Mouse (Mus musculus) kidney, embryonic 14.5 days (tissue): ENCODE measurements around the gene Rxfp3. TPM values are rescaled to one million over a fixed set of nuclear protein-coding genes. Genes with fewer than 3 reads are reported as not detected.

Source experiments
- ATAC-seq: fragments of 200-750 bp; cut with Nextera tagmentation; 2 replicates; pipeline ENCODE4 v1.8.0; 2017; ENCODE audit warnings: moderate number of reproducible peaks, mild to moderate bottlenecking, moderate TSS enrichment, moderate library complexity; ENCODE audit not compliant: low FRiP score, low TSS enrichment
- H3K27ac ChIP-seq: fragments of 300-500 bp; sonication (generic); 2 replicates; pipeline ENCODE4 v1.5.1; 2014; ENCODE audit warnings: low read depth, mild to moderate bottlenecking, low read length, moderate library complexity, mixed read lengths
- H3K27me3 ChIP-seq: fragments of 300-500 bp; sonication (generic); 2 replicates; pipeline ENCODE4 v1.6.1; 2014; ENCODE audit warnings: mild to moderate bottlenecking, low read length; ENCODE audit not compliant: control insufficient read depth, insufficient read depth
- H3K36me3 ChIP-seq: fragments of 300-500 bp; sonication (generic); 2 replicates; pipeline ENCODE4 v1.6.1; 2014; ENCODE audit warnings: low read length, mixed read lengths; ENCODE audit not compliant: control insufficient read depth, insufficient read depth
- H3K4me1 ChIP-seq: fragments of 300-500 bp; sonication (generic); 2 replicates; pipeline ENCODE4 v1.6.1; 2014; ENCODE audit warnings: low read length, mixed read lengths; ENCODE audit not compliant: control insufficient read depth, insufficient read depth
- H3K4me2 ChIP-seq: fragments of 300-500 bp; sonication (generic); replicated peaks from 2 replicates; pipeline ENCODE4 v1.6.1; 2014; ENCODE audit warnings: low read depth, mild to moderate bottlenecking, low read length
- H3K4me3 ChIP-seq: fragments of 300-500 bp; sonication (generic); 2 replicates; pipeline ENCODE4 v1.5.1; 2014; ENCODE audit warnings: mild to moderate bottlenecking, low read length
- H3K9ac ChIP-seq: fragments of 300-500 bp; sonication (generic); 2 replicates; pipeline ENCODE4 v1.6.1; 2014; ENCODE audit warnings: low read depth, mild to moderate bottlenecking, low read length, moderate library complexity
- H3K9me3 ChIP-seq: fragments of 300-500 bp; sonication (generic); 2 replicates; pipeline ENCODE4 v1.6.1; 2016; ENCODE audit warnings: low read length; ENCODE audit not compliant: control insufficient read depth
- WGBS: fragments of 180-500 bp; shearing (Covaris S2); extraction: QIAGEN DNeasy Blood & Tissue Kit; methylation state at CpG from one replicate; pipeline ENCODE4 v1.1.7; 2014; 5-methylcytosine and 5-hydroxymethylcytosine counted together
- polyA plus RNA-seq: library from polyadenylated mRNA; unstranded; fragments of >200 nt; fragmentation: Nextera tagmentation; extraction: Ambion mirVana; gene quantifications from 2 replicates; pipeline ENCODE4 v1.2.1, GENCODE M21; 2014

The Rxfp3 gene
- polyA plus RNA-seq, 1 experiment from 2014 or later, result 0.65 TPM

DNA sequence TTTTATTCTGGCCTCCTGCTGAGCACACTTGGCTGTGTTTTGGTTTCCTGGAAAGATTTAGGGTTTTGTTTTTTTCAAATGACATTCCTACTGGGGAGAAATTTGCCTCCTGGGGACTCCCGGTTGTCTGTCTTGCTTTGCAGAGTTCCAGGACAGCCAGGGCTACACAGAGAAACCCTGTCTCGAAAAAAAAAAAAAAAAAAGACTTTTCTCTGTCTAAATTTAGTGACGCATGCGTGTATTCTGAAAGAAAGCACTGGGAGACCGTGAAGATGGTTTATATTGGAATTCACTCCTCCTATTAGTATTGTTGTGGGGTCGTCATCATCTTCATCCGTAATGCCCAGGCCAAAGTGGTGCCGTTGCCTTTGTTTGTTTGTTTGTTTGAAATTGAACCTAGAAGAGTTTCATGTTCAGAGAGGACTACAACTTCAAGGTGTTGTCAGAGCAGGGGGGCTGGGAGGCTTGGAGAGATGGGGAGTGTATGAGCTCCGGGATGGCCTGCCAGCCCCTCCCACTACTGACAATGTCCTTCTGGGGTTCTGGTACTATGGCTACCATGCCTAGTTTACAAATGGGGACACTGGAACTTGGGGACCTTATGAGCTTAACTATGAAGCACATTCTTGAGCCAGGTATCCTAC, 27.9 kb upstream of the Rxfp3 start:
- Histone ChIP-seq H3K36me3 (no peaks in the 10 kb centered on the region), H3K27ac (peak overlapping the region; percentile 93), H3K4me3 (peak overlapping the region; percentile 45), H3K9me3 (no peaks in the 10 kb centered on the region), H3K27me3 (no peaks in the 10 kb centered on the region), H3K4me2 (peak overlapping the region; percentile 65), H3K4me1 (peaks cover 14% of the 10 kb centered on the region; the same call in 1 of the 2 replicates), H3K9ac (peak overlapping the region; percentile 68; the same call in 1 of the 2 replicates)
- ATAC-seq, result no peak
- WGBS, result 7% methylated on average over 9 of the region's 9 CpGs

DNA sequence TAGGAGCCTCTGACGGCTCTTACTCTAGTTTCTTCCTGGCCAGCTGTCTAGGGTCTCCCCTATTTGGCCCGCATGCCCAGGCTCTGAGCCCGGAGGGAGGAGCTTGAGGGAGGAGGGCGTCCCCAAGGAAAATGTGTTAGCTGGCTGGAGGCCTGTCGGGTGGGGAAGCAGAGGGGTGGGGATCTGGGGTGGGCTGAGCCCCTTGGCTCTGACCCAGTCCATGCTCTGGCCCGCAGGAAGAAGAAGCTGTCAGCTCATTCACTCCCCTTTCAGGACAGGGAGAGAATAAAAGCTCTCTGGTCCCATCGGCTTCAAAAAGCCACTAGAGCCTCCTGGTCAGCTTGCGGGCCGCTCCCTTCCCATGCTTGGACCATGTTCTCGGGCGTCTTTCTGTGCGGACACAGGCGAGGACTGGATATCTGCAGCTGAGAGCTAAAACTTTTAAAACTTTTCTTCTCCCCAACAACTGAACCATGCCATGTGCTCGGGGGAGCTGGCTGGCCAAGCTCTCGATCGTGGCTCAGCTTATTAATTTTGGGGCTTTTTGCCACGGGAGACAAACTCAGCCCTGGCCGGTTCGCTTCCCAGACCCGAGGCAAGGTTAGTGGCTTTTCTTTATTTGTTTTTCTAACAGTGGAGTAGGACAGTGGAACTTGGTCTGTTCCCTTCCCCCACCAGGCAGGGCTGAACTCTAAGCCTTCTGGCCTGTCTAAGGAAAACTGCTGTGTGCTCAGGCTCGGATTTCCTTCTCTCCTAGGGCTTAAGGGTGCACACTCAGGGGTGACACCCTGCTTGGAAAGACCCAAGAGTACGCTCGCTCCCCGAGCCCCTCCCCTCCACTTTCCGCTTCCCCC, 27.0 kb upstream of the Rxfp3 start, which contains the start of gene Adamts12:
Adamts12 (plus strand) TSS at position 233 of the 854 bp plus-strand sequence.
- under 1% methylated on average over 25 of the region's 25 CpGs for WGBS
- Histone ChIP-seq H3K4me1 (peaks cover 14% of the 10 kb centered on the region; the same call in 1 of the 2 replicates), H3K36me3 (no peaks in the 10 kb centered on the region), H3K27ac (peak within 1 kb of the TSS; percentile 93), H3K27me3 (no peaks in the 10 kb centered on the region), H3K4me2 (peak within 1 kb of the TSS; percentile 65), H3K9me3 (no peaks in the 10 kb centered on the region), H3K4me3 (peak within 1 kb of the TSS; percentile 45), H3K9ac (peak within 1 kb of the TSS; percentile 68)
- ATAC-seq, result peak; percentile 92

DNA sequence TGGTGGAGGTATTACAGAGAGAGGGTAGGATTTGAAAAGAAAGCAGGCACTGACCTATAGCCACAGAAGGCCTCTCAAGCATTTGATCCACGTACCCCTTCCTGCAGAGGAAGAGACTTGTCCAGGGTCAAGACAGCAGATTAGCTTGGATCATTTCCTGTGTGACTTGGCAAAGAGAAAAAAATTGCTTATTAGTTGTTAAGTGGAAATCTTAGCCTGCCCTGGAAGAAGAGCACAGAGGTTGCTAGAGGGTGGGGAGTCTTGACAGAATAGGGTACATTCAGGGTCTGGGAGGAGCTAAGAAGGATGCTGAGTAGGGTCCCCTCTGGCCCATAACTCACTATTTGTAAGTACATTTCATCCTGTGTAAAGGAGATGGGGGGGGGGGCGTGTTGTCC, 26.4 kb upstream of the Rxfp3 start:
- 6% methylated on average over 2 of the region's 2 CpGs for WGBS
- H3K9me3 ChIP-seq, result no peaks in the 10 kb centered on the region
- H3K27ac ChIP-seq, result peak overlapping the region; percentile 93
- H3K27me3 ChIP-seq, result no peaks in the 10 kb centered on the region
- H3K4me2 ChIP-seq, result peak overlapping the region; percentile 65
- peak; percentile 5; the same call in 1 of the 2 replicates for ATAC-seq
- no peaks in the 10 kb centered on the region for H3K36me3 ChIP-seq
- peak overlapping the region; percentile 45; the same call in 1 of the 2 replicates for H3K4me3 ChIP-seq
- H3K9ac ChIP-seq, result no peak overlapping the region; the same call in 1 of the 2 replicates
- peaks cover 14% of the 10 kb centered on the region; the same call in 1 of the 2 replicates for H3K4me1 ChIP-seq

DNA sequence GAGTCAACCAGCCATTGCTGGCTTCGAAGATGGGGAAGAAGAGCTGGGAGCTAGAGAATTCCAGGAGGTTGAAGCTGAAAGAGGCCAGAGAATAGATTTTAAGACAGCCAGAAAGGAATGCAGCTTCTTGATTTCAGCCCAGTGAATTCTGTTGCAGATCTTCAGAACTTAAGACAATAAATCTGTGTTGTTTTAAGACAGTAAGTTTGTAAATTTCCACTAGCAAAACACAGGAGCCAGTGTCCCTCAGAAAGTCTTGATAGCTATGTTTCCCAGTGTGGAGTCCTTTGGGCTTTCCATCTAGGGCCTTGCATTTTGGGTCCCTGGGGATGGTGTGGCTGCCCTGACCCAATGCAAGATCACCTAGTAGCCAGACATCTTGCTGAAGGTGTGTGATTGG, 25.1 kb upstream of the Rxfp3 start:
- Histone ChIP-seq H3K27ac (no peak overlapping the region; the same call in 1 of the 2 replicates), H3K9me3 (no peaks in the 10 kb centered on the region), H3K4me1 (peaks cover 14% of the 10 kb centered on the region; the same call in 1 of the 2 replicates), H3K4me2 (no peak overlapping the region), H3K27me3 (no peaks in the 10 kb centered on the region), H3K9ac (no peak overlapping the region), H3K36me3 (no peaks in the 10 kb centered on the region), H3K4me3 (no peak overlapping the region)
- no peak for ATAC-seq
- 93% methylated on average over 1 of the region's 1 CpGs for WGBS

DNA sequence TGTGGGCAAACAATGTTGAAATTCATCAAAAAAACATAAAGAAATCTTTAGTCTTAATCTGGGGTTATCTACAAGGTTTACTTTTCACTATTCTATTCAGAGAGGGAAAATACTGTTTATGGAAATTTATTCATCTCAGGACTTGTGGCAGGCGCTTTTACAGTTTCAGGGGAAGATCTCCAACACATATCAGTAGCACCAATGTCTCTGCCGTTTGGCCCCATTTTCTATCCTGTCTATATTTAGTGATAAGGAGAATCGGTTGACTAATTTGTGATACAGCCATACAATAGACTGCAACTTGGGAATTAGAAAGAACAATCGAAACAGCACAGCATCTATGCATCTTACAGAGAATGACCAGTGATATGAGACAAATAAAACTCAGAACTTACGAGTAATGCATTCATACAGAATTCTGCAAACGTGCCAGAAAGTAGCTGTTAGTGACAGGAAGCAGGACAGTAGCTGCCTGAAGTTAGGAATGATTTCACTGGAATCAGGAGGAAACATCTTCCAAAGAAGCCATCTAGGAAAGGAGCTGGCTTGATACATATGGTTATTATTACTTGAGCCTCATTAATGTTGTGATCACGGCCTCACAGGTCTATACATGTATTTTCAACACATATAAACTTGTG, 16.8 kb upstream of the Rxfp3 start:
- 82% methylated on average over 7 of the region's 7 CpGs for WGBS
- Histone ChIP-seq H3K9me3 (no peaks in the 10 kb centered on the region), H3K27ac (no peak overlapping the region), H3K27me3 (no peaks in the 10 kb centered on the region), H3K4me2 (no peak overlapping the region), H3K36me3 (no peaks in the 10 kb centered on the region), H3K9ac (no peak overlapping the region), H3K4me1 (no peaks in the 10 kb centered on the region), H3K4me3 (no peak overlapping the region)
- ATAC-seq, result no peak

DNA sequence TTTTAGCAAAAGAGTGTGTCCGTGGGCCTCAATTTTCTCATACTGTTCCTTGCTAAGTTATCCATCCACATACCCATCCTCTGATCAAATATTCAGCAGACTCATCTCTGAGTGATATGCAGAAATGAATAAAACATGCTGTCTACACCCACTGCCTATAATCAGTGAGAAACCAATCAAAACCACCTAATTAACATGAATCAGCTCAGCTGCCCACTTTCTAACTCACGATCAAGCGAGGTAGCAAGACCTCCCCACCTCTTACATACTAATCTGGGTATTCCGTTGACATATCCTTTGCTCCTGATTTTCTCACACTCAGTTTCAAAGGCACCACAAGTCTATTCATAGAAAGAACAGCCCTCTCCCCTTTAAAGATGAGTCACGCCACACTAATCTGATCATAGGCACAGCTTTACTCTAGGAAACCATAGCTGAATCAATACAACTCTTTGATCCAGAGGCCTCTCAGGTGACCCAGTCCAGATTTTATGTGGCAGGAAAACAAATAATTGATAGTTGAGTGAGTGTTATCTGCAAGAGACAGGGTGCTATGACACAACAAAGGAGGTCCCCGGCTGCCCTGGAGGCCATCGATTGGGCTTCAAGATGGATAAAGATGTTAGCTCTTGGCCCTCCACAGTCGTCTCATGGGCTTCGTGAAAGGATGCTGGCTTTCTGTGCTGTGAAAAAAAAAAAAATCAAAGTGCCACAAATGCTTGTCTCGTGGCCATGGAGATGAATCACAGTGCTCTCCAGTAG, 16.1 kb upstream of the Rxfp3 start:
- no peaks in the 10 kb centered on the region for H3K36me3 ChIP-seq
- ATAC-seq, result no peak
- no peak overlapping the region for H3K4me2 ChIP-seq
- H3K27me3 ChIP-seq, result no peaks in the 10 kb centered on the region
- 87% methylated on average over 10 of the region's 10 CpGs for WGBS
- H3K9me3 ChIP-seq, result no peaks in the 10 kb centered on the region
- no peaks in the 10 kb centered on the region for H3K4me1 ChIP-seq
- H3K27ac ChIP-seq, result no peak overlapping the region
- H3K4me3 ChIP-seq, result no peak overlapping the region
- H3K9ac ChIP-seq, result no peak overlapping the region

DNA sequence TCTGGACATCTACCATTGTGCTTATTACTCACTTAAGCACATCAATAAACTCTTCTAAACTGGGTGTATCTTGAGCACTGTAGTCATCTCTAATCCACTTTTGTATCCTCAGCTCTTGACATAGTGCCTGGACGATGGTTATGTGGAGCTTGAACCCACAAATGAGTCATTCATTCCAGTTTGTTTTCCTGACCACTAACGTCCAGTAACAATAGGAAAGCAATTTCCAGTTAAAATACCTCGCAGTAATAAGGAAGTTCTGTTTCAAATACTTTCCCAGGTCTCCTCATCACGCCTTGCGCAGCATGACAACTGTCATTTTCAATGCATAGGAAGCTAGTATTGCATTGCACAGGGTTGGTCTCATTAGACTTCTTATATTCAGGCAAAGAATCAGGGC, 5.0 kb upstream of the Rxfp3 start:
- no peak overlapping the region for H3K27ac ChIP-seq
- 0 out of 2 replicates have a peak, but pooled peaks cover 4% of the 10 kb centered on the region for H3K27me3 ChIP-seq
- ATAC-seq, result no peak
- no peaks in the 10 kb centered on the region for H3K9me3 ChIP-seq
- no peak overlapping the region for H3K4me3 ChIP-seq
- H3K4me2 ChIP-seq, result no peak overlapping the region
- H3K36me3 ChIP-seq, result no peaks in the 10 kb centered on the region
- 85% methylated on average over 5 of the region's 5 CpGs for WGBS
- H3K9ac ChIP-seq, result no peak overlapping the region
- H3K4me1 ChIP-seq, result no peaks in the 10 kb centered on the region; the same call in 1 of the 2 replicates

DNA sequence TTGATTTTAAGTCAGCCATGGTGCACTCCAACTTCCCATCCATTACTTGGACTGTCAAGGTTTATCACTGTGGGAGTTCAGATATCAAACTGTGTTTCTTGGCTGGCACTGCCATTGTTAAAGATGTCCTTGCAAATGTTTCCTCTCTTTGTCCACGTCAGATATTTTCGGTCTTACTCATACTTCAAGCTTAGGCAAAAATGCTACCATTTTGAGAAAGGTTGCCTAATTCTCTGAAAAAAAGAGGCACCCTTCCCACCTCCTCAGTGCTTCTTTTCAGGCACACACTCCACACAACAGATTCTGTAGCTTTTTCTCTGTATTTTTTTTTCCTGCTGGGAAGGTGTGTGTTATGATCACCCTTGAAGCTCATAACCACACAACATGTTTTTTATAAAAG, 3.4 kb upstream of the Rxfp3 start:
- 43% methylated on average over 2 of the region's 2 CpGs for WGBS
- no peak overlapping the region for H3K9ac ChIP-seq
- no peak overlapping the region for H3K4me2 ChIP-seq
- H3K27ac ChIP-seq, result no peak overlapping the region
- no peak overlapping the region for H3K4me3 ChIP-seq
- H3K9me3 ChIP-seq, result no peaks in the 10 kb centered on the region
- peaks cover 20% of the 10 kb centered on the region for H3K27me3 ChIP-seq
- H3K4me1 ChIP-seq, result peaks cover 12% of the 10 kb centered on the region
- no peak for ATAC-seq
- H3K36me3 ChIP-seq, result no peaks in the 10 kb centered on the region
